Mouse (Mus musculus) layer of hippocampus, adult 8-10 months (tissue): Measurements from ENCODE around the gene Ror2. TPM values are rescaled to one million over a fixed set of nuclear protein-coding genes. Genes with fewer than 3 reads are reported as not detected.

Experiments
- DNase-seq, 2 experiments: peaks; one replicate each; pipeline ENCODE4 v3.0.0; 2022; ENCODE audit warnings: low spot score in 2 of 2
- total RNA-seq, 4 experiments: library from RNA; stranded (reverse); gene quantifications; 2 replicates each; pipeline ENCODE4 v1.2.4; 2022

The Ror2 gene
- total RNA-seq, 4 experiments from 2014 or later = 0.83 to 1.6 (median 1.2) TPM

- DNase-seq = no peak
Measured at GRCm38 (mm10) chr13:53069076-53069690, 216.7 kb downstream of the Ror2 start.

GRCm38 (mm10) chr13:53068461-53068860 is 217.5 kb downstream of the Ror2 start:
- no peak for DNase-seq

- no peak for DNase-seq
Measured at GRCm38 (mm10) chr13:53067949-53068348, 218.0 kb downstream of the Ror2 start.

GRCm38 (mm10) chr13:53065122-53065521 is 220.8 kb downstream of the Ror2 start:
- no peak for DNase-seq

GRCm38 (mm10) chr13:53064681-53065080 is 221.2 kb downstream of the Ror2 start:
- DNase-seq = no peak

Other genes starting within 250 kb of the Ror2 start
- gene Sptlc1, start 91.3 kb upstream of the Ror2 start, total RNA-seq = 10 to 100 TPM; 30.1 to 33.1 (median 32.0) TPM
- under 1 TPM; 0.16 to 0.70 (median 0.45) TPM for gene Msx2, start 186.9 kb upstream of the Ror2 start, total RNA-seq